Mouse (Mus musculus) heart, embryonic 12.5 days (tissue): Measurements from ENCODE around the gene St7l. TPM values are rescaled to one million over a fixed set of nuclear protein-coding genes. Genes with fewer than 3 reads are reported as not detected.

Experiments used
- ATAC-seq: fragments of 200-750 bp; cut with Nextera tagmentation; 2 replicates; pipeline ENCODE4 v1.8.0; 2017; ENCODE audit warnings: moderate TSS enrichment, moderate library complexity; ENCODE audit not compliant: insufficient number of reproducible peaks, low FRiP score
- H3K27ac ChIP-seq: fragments of 300-500 bp; sonication (generic); 2 replicates; pipeline ENCODE4 v1.5.1; 2016; ENCODE audit warnings: mild to moderate bottlenecking, moderate library complexity; ENCODE audit not compliant: poor library complexity, severe bottlenecking
- H3K27me3 ChIP-seq: fragments of 300-500 bp; sonication (generic); replicated peaks from 2 replicates; pipeline ENCODE4 v1.6.1; 2016; ENCODE audit warnings: mild to moderate bottlenecking, moderate library complexity
- H3K36me3 ChIP-seq: fragments of 300-500 bp; sonication (generic); 2 replicates; pipeline ENCODE4 v1.6.1; 2016; ENCODE audit warnings: mild to moderate bottlenecking, moderate library complexity
- H3K4me1 ChIP-seq: fragments of 300-500 bp; sonication (generic); replicated peaks from 2 replicates; pipeline ENCODE4 v1.6.1; 2016; ENCODE audit warnings: mild to moderate bottlenecking
- H3K4me2 ChIP-seq: fragments of 300-500 bp; sonication (generic); 2 replicates; pipeline ENCODE4 v1.6.1; 2016; ENCODE audit warnings: mild to moderate bottlenecking, moderate library complexity
- H3K4me3 ChIP-seq: fragments of 300-500 bp; sonication (generic); 2 replicates; pipeline ENCODE4 v1.5.1; 2016; ENCODE audit warnings: mild to moderate bottlenecking
- H3K9ac ChIP-seq: fragments of 300-500 bp; sonication (generic); 2 replicates; pipeline ENCODE4 v1.6.1; 2016; ENCODE audit warnings: mild to moderate bottlenecking, moderate library complexity
- H3K9me3 ChIP-seq: fragments of 300-500 bp; sonication (generic); replicated peaks from 2 replicates; pipeline ENCODE4 v1.6.1; 2016; ENCODE audit warnings: mild to moderate bottlenecking, moderate library complexity
- WGBS: fragments of 180-500 bp; shearing (Covaris S2); methylation state at CpG from one replicate; pipeline ENCODE4 v1.1.7; 2016; 5-methylcytosine and 5-hydroxymethylcytosine counted together
- polyA plus RNA-seq: library from polyadenylated mRNA; unstranded; fragments of >200 nt; fragmentation: Nextera tagmentation; extraction: Ambion mirVana; gene quantifications from 2 replicates; pipeline ENCODE4 v1.2.1, GENCODE M21; 2016

The St7l gene
- polyA plus RNA-seq, 1 experiment from 2014 or later, result 26.0 TPM

DNA sequence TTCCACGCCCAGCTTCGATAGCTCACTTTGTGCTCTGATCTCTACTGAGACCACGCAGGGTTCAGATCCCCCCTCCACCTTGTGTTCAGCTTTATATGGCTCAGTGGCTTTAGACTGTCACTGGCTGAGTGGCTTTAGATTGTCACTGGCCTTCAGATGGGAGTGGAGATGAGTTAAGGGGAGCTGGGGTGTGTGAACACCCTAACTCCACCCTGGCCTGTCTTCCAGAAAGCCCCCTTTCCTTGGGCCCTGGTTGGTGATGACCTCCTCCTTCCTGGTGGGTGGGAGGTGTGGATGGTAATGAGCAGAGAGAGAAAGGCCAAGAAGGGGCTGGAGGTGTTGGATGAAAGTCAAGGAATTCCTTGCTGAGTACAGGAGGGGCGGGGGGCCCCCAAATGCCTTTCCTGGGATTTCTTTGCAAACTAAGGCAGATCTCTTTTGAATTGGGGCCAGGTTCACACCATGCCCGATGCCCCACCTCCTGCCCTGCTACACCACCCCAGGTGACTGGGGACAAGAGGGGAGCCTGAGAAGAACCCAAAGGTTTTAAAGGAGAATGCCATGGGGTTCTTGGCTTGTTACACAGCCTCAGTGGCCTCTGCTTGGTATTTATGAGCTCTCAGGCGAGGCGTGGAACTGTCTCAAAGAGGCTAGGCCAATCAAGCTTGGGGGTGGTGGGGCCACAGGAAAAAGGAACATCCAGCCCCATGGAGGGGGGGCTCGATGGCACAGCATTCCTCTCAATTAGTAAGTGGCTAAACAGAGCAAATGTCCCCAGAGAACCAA lies 101.5 kb downstream of the St7l start:
- WGBS, result 64% methylated on average over 8 of the region's 8 CpGs
- Histone ChIP-seq H3K27me3 (peaks cover 35% of the 10 kb centered on the region), H3K4me1 (peaks cover 58% of the 10 kb centered on the region), H3K9ac (no peak overlapping the region), H3K4me2 (no peak overlapping the region), H3K27ac (no peak overlapping the region), H3K4me3 (no peak overlapping the region), H3K36me3 (no peaks in the 10 kb centered on the region), H3K9me3 (no peaks in the 10 kb centered on the region)
- ATAC-seq, result no peak

GRCm38 (mm10) chr3:104965991-104966554 lies 102.3 kb downstream of the St7l start:
- Histone ChIP-seq H3K27ac (no peak overlapping the region), H3K36me3 (no peaks in the 10 kb centered on the region), H3K4me2 (no peak overlapping the region), H3K27me3 (peaks cover 27% of the 10 kb centered on the region), H3K9me3 (peaks cover 3% of the 10 kb centered on the region; the same call in 1 of the 2 replicates), H3K4me3 (no peak overlapping the region), H3K4me1 (peaks cover 51% of the 10 kb centered on the region), H3K9ac (no peak overlapping the region)
- 76% methylated on average over 7 of the region's 7 CpGs for WGBS
- no peak for ATAC-seq

DNA sequence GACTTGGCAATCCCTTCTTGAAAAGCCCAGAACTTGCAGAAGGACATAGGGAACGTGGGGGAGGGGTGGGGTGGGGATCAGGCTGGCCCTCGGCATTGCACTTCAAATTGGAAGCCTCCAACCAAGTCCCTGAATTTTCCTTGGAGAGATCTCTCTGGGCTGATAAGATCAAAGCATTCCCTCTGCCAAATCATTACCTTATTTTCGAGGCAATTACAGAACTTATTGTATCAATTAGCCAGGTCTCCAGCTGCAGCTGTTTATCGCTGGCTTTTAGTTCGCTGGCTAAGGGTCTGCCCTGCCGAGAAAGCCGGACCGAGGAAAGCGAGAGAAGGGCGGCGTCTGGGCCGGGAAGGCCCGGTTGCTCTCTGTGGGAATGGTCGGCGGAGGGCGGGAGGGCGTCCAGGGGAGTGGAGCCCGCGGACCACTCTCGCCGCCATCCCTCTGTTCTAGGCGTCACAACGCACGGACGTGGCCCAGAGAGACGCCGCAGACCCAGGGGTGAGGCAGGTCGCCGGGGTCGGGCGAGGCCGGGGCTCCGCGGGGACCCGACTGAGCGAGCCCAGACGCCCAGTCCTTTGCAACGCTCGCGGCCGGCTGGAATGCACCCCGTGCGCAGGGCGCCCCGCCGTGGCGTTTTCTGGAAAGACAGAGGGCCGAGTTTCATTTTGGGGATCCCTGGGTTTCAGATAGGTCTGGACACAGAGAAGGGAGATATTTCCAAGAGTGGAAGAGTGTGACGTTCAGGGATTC lies 103.9 kb downstream of the St7l start:
- 1% methylated on average over 49 of the region's 49 CpGs for WGBS
- ATAC-seq, result peak; percentile 59
- H3K4me2 ChIP-seq, result peak overlapping the region; percentile 79
- peak overlapping the region; percentile 62 for H3K4me3 ChIP-seq
- H3K9me3 ChIP-seq, result peaks cover 3% of the 10 kb centered on the region; the same call in 1 of the 2 replicates
- H3K4me1 ChIP-seq, result peaks cover 35% of the 10 kb centered on the region
- H3K9ac ChIP-seq, result peak overlapping the region; percentile 85
- H3K27ac ChIP-seq, result peak overlapping the region; percentile 39
- H3K36me3 ChIP-seq, result no peaks in the 10 kb centered on the region
- H3K27me3 ChIP-seq, result peaks cover 10% of the 10 kb centered on the region

Other genes starting within 250 kb of the St7l start
- 89.3 and 89.4 TPM in 2 replicates for gene Slc16a1, start 225.3 kb upstream of the St7l start, polyA plus RNA-seq
- gene Ppm1j, start 82.9 kb upstream of the St7l start, polyA plus RNA-seq, result 39.2 and 39.3 TPM in 2 replicates
- gene Fam19a3, start 82.2 kb upstream of the St7l start, polyA plus RNA-seq, result 1.3 and 1.6 TPM in 2 replicates
- gene Rhoc, start 75.6 kb upstream of the St7l start, polyA plus RNA-seq, result 260 and 269 TPM in 2 replicates
- 43.4 and 45.0 TPM in 2 replicates for gene Mov10, start 45.4 kb upstream of the St7l start, polyA plus RNA-seq
- gene Capza1, start 500 bp downstream of the St7l start, polyA plus RNA-seq, result 187 and 188 TPM in 2 replicates
- gene Wnt2b, start 97.9 kb downstream of the St7l start, polyA plus RNA-seq, result 1.3 and 1.4 TPM in 2 replicates
- gene Cttnbp2nl, start 189.1 kb downstream of the St7l start, polyA plus RNA-seq, result 40.1 and 43.3 TPM in 2 replicates
- gene 4930564D02Rik, start 202.8 kb downstream of the St7l start, polyA plus RNA-seq, result not detected in 2 replicates